Mouse (Mus musculus): ENCODE measurements around the gene Klhl2.

- no peak for TF ChIP-seq MAX (IDR thresholded peaks at IDR 0.05; ENCODE audit: low read depth)
- TF ChIP-seq POLR2A (IDR thresholded peaks at IDR 0.05; ENCODE audit: insufficient read length, low read depth): no peak
- TF ChIP-seq POLR2AphosphoS2 (IDR thresholded peaks at IDR 0.05; ENCODE audit: insufficient read length, low read depth): no peak
- TF ChIP-seq USF1 (IDR thresholded peaks at IDR 0.05; ENCODE audit: low read depth): no peak
- TF ChIP-seq CEBPB (IDR thresholded peaks at IDR 0.05; ENCODE audit: insufficient read depth, poor library complexity, severe bottlenecking): no peak
- TF ChIP-seq MYOG (IDR thresholded peaks at IDR 0.05; ENCODE audit: control insufficient read depth in 1 of 3, insufficient read depth in 1 of 3, insufficient read length in 2 of 3, low read depth in 2 of 3): no peak
- no peak for TF ChIP-seq E2F4 (IDR thresholded peaks at IDR 0.05; ENCODE audit: insufficient read depth)
- TF ChIP-seq SRF (IDR thresholded peaks at IDR 0.05; ENCODE audit: control insufficient read depth, insufficient read length, low read depth): no peak
- no peak for TF ChIP-seq MYOD1 (IDR thresholded peaks at IDR 0.05; ENCODE audit: control insufficient read depth in 1 of 3, insufficient read length in 2 of 3, low read depth in 2 of 3)
- no peak for TF ChIP-seq TCF12 (IDR thresholded peaks at IDR 0.05; ENCODE audit: insufficient read depth, poor library complexity, severe bottlenecking)
- TF ChIP-seq REST (IDR thresholded peaks at IDR 0.05; ENCODE audit: insufficient read depth, insufficient read length): no peak
Observed at GRCm38 (mm10) chr8:64723206-64723605, 126.6 kb downstream of the Klhl2 start.
